Mouse (Mus musculus): ENCODE results near the gene Ebf3. TPM values are rescaled to one million over a fixed set of nuclear protein-coding genes. Genes with fewer than 3 reads are reported as not detected.

The Ebf3 gene
- total RNA-seq, 2 experiments from 2014 or later, result 4.7 to 5.5 TPM

GRCm38 (mm10) chr7:137312166-137312932, 1.9 kb downstream of the Ebf3 start:
- peak in 1 of 2 experiments; percentile 50 for DNase-seq

- DNase-seq, result peak in 1 of 2 experiments; percentile 33
These were observed 2.7 kb downstream of the Ebf3 start for GRCm38 (mm10) chr7:137311341-137312110.

DNA sequence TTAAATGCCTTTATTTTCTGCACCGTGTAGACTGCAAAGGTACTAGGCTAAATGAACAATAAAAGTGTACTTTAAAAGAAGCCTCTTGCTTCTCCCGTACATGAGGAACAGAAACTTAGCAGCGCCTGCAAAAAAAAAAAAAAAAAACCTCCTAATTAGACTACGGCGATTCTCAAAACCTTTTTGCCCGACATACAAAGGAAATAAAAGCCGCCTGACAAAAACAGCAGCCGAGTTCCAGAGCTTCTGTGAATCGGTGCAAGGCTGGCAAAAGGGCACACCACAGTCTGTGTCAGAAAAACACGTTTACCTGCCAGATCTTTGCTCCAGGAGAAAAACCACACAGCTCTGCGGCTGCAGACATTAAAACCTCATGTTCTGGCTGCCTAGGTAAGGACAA, 3.4 kb downstream of the Ebf3 start:
- DNase-seq, result peak in 1 of 2 experiments; percentile 50

GRCm38 (mm10) chr7:137310091-137310761, 4.0 kb downstream of the Ebf3 start:
- peak; percentile 72 for DNase-seq

DNA sequence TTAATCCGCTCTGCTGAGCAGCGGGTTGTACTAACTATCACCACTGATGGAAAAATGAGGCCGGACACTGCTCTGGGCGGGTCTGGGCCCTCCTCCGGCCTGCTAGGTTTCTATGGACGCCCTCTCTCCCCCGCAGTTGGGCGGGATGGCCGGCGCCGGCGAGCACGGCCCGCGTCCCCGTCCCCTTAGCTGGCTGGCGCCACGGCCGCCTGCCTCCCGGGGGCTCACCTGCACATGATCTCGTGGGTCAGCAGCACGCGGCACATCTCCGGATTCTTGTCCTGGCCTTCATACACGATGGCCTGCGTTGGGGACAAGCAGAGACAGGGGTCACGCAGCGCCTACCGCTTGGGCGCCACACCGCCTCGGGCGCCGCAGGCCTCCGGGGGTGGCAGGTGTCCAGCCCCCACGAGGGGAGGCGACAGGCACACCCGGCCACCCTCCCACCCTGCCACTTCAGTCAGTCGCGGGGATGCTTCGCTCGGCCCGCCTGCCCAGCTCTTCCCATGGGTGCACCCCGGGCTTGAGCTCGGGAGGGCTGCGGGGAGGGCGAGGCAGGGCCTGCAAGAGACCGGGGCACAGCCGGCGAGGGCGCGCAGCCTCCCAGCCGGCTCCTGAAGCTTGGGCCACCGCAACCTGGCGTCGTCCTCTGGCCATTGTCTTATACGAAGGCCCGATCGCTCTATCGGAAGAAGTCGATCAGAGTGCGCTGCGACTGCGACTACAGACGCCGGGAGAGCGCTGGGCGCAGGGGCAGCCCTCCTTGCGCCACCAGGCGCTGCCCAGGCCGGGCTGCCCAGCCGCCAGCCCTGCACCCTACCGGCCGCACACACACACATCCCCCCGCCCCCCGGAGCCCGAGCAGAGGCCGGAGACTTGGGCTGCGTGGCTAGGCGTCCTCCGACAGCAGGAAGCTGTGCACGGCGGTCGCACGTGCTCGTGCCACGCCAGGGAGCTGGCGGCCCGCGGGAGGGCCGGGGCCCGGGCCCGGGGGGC, 4.9 kb downstream of the Ebf3 start:
- peak; percentile 61 to 64 for DNase-seq

DNA sequence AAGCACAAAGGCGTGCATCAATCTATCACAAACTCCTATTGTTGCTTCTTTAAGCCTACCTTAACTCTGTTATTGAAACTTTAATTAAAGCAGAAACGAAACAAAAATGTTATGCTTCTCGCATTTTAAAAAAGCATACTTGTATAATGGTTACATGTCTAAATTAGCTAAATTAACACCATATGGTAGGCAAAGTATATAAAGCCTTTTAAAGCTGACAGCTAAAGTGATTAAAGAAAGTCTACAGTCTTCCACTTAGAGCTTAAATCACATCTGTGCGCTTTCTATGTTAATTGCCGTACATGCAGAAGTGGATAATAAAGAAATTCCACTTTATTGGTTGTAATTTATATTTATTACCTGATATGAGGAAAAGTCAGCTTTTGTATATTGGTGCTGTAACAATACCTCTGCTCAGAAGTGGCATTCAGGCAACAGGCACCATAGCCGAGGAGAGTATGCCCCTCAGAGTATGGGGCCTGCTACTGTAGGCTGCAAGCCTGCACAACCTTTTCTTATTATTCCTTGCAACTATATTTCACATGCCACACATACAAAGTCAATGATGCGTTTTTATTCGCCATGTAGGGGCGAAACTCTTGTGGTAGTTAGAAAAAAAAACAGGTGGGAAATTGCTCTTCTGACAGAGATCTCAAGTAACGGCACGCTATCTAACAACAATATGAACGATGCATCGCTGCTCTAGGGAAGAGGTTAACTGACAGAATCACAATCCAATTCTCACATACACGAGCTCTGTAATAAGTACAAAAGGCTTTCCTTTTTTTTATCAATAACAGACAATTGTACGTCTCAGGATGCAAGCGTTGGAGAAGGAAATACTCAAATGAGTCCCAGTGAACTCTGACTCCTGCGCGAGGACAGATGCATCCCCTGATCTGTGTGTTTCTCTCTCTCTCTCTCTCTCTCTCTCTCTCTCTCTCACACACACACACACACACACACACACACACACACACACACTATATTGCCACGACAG, 5.9 kb downstream of the Ebf3 start:
- no peak for DNase-seq

- DNase-seq, result no peak
These were observed 7.1 kb downstream of the Ebf3 start for GRCm38 (mm10) chr7:137307131-137307530.

GRCm38 (mm10) chr7:137306127-137306526, 8.1 kb downstream of the Ebf3 start:
- DNase-seq, result no peak

DNA sequence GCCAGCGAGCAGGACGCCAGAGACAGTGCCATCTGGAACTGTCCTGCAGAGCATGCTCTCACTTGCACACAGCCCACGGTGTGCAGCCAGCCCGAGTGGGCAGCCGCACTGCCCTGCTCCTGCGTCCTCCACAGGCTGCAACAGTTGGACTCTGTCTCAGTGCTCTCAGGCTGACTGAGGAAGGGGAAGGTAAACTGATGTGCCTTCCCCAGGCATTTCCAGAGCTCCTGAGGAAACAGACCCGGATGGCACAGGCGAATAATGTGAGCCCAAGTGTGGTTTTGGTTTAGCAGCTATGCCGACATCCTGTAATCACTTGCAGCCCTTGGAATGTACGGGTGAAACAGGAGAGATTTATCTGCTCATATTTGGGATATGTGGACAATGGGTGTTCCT, 10.5 kb downstream of the Ebf3 start:
- peak; percentile 19 to 42 for DNase-seq

- DNase-seq, result no peak
These were observed 11.1 kb downstream of the Ebf3 start for GRCm38 (mm10) chr7:137302961-137303775.

GRCm38 (mm10) chr7:137302161-137302560, 12.1 kb downstream of the Ebf3 start:
- DNase-seq, result no peak

- DNase-seq, result peak; percentile 62
These were observed 12.9 kb downstream of the Ebf3 start for GRCm38 (mm10) chr7:137301329-137301751.

GRCm38 (mm10) chr7:137300826-137301225, 13.4 kb downstream of the Ebf3 start:
- DNase-seq, result no peak

- DNase-seq, result peak; percentile 42 to 77
These were observed 14.1 kb downstream of the Ebf3 start for GRCm38 (mm10) chr7:137300169-137300568.

- peak in 1 of 2 experiments; percentile 27 for DNase-seq
These were observed 16.5 kb downstream of the Ebf3 start for GRCm38 (mm10) chr7:137297594-137298381.

- DNase-seq, result no peak
These were observed 17.1 kb downstream of the Ebf3 start for GRCm38 (mm10) chr7:137297131-137297530.

- DNase-seq, result no peak
These were observed 18.6 kb downstream of the Ebf3 start for GRCm38 (mm10) chr7:137295612-137296011.

- no peak for DNase-seq
These were observed 19.8 kb downstream of the Ebf3 start for GRCm38 (mm10) chr7:137294446-137294845.

Data from heart, adult 18-20 months (tissue).